Comparison of ENCODE assay signal across 8 mouse cellular contexts in the genomic region with DNA sequence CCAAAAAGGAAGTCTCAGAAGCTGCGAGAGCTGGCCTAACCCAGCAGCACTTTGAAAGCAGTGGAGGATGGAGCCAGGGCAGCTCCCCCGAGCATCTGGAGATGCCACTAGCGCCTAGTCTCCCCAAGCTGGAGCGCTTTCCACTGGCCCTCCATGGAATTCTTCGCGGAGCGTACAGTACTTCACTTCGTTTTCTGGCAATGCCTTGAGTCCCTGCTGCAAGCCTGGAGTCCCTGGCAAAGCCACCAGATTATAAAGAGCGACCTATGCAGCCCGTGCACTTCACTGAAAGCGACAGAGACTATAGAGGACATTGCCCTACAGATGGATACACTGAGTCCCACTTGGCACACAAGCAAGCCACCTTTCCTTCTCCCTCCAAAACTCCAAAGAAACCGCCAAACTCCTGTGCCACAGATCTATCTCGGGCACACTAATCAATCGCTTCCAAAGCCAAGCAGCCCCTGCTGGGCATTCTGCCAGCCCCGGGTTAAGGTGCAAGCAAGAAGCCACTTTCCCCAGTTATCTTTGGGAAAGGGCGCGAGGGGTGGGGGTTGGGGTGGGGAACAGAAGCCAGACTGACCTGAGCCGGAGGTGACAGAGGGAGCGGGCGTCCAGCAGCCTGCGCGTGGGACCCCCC. TPM values are rescaled to one million over a fixed set of nuclear protein-coding genes. Genes with fewer than 3 reads are reported as not detected.
A peak's percentile ranks its signal among the peaks of the same experiment; 100 is the strongest.
DNase-seq lines count a peak whose midpoint lies in the region; ATAC-seq and TF ChIP-seq lines count a peak whose summit lies in the region.

No protein-coding gene starts in this region.

- H3K27me3 ChIP-seq in forebrain, embryonic 15.5 days = peaks cover 31% of the 10 kb centered on the region
- peaks cover 31% of the 10 kb centered on the region for H3K27me3 ChIP-seq in midbrain, embryonic 15.5 days (replicated peaks)

- WGBS in forebrain, embryonic 15.5 days = 1% methylated on average over 22 of the region's 22 CpGs
- WGBS in midbrain, embryonic 15.5 days = under 1% methylated on average over 22 of the region's 22 CpGs

- H3K27ac ChIP-seq in layer of hippocampus, adult 2 months = no peak overlapping the region
- no peak overlapping the region for H3K27ac ChIP-seq in brown adipose tissue, adult 24 weeks (replicated peaks; ENCODE audit: low read depth, low read length)
- no peak overlapping the region for H3K27ac ChIP-seq in forebrain, embryonic 15.5 days (replicated peaks)
- no peak overlapping the region for H3K27ac ChIP-seq in midbrain, embryonic 15.5 days

- H3K4me2 ChIP-seq in forebrain, embryonic 15.5 days (replicated peaks) = peak overlapping the region; percentile 95
- peak overlapping the region; percentile 95 for H3K4me2 ChIP-seq in midbrain, embryonic 15.5 days

- no peaks in the 10 kb centered on the region for H3K36me3 ChIP-seq in forebrain, embryonic 15.5 days
- no peaks in the 10 kb centered on the region for H3K36me3 ChIP-seq in midbrain, embryonic 15.5 days (replicated peaks)

- ATAC-seq in forebrain, embryonic 15.5 days (replicated peaks) = no peak; the same call in 1 of the 2 replicates
- peak; percentile 2; the same call in 1 of the 2 replicates for ATAC-seq in midbrain, embryonic 15.5 days (replicated peaks)
- no peak for ATAC-seq in inflammation-experienced regulatory T-cells, adult 6 months

- H3K4me3 ChIP-seq in layer of hippocampus, adult 2 months = peak overlapping the region; percentile 50
- H3K4me3 ChIP-seq in brown adipose tissue, adult 24 weeks (ENCODE audit: insufficient read depth, low read depth, low read length) = peak overlapping the region; percentile 64
- peak overlapping the region; percentile 44 for H3K4me3 ChIP-seq in forebrain, embryonic 15.5 days
- peak overlapping the region; percentile 54 for H3K4me3 ChIP-seq in midbrain, embryonic 15.5 days

- H3K4me1 ChIP-seq in brown adipose tissue, adult 24 weeks (ENCODE audit: control insufficient read depth, insufficient read depth, insufficient read length, low read length) = peaks cover 19% of the 10 kb centered on the region
- peaks cover 48% of the 10 kb centered on the region for H3K4me1 ChIP-seq in forebrain, embryonic 15.5 days
- peaks cover 55% of the 10 kb centered on the region for H3K4me1 ChIP-seq in midbrain, embryonic 15.5 days

- no peak for TF ChIP-seq CTCF in layer of hippocampus, adult 2 months (conservative IDR thresholded peaks at IDR 0.05)

- no peaks in the 10 kb centered on the region for H3K9me3 ChIP-seq in forebrain, embryonic 15.5 days
- no peaks in the 10 kb centered on the region for H3K9me3 ChIP-seq in midbrain, embryonic 15.5 days

- H3K9ac ChIP-seq in forebrain, embryonic 15.5 days (replicated peaks) = peak overlapping the region; percentile 50
- H3K9ac ChIP-seq in midbrain, embryonic 15.5 days = peak overlapping the region; percentile 47

- DNase-seq in layer of hippocampus, adult 2 months (ENCODE audit: low spot score in 2 of 2) = no peak
- DNase-seq in layer of hippocampus, postnatal 36 days = no peak
- DNase-seq in kidney, postnatal 25 days = peak; percentile 33 to 39
- DNase-seq in layer of hippocampus, adult 9-11 months = no peak

RNA-seq across cellular contexts. Expression of a gene that starts 0.7 kb away (rescaled TPM):
- 1 to 10 TPM; 6.6 to 7.8 TPM for total RNA-seq in layer of hippocampus, adult 2 months (2021)
- total RNA-seq in layer of hippocampus, postnatal 36 days (2021) = 1 to 10 TPM; 6.8 to 8.0 TPM
- polyA plus RNA-seq in brown adipose tissue, adult 24 weeks (2012; ENCODE audit: insufficient read depth, insufficient read length, missing spikeins) = 2.1 and 5.5 TPM in 2 replicates
- 6.1 and 6.4 TPM in 2 replicates for polyA plus RNA-seq in forebrain, embryonic 15.5 days (2015; fragmentation: Nextera tagmentation; extraction: Ambion mirVana)
- polyA plus RNA-seq in midbrain, embryonic 15.5 days (2015; fragmentation: Nextera tagmentation; extraction: Ambion mirVana) = 4.8 and 5.6 TPM in 2 replicates
- under 1 TPM in 1 of 3 experiments, not detected in 2; 0.13 TPM for polyA plus RNA-seq in inflammation-experienced regulatory T-cells, adult 6 months (2017; shearing (Covaris generic))

RNA-seq across cellular contexts. Expression of a gene that starts 41.7 kb away (rescaled TPM):
- total RNA-seq in layer of hippocampus, adult 2 months (2021) = 100 to 1,000 TPM; 305 to 312 TPM
- total RNA-seq in layer of hippocampus, postnatal 36 days (2021) = 100 to 1,000 TPM; 304 to 337 TPM
- 3,082 and 3,212 TPM in 2 replicates for polyA plus RNA-seq in brown adipose tissue, adult 24 weeks (2012; ENCODE audit: insufficient read depth, insufficient read length, missing spikeins)
- polyA plus RNA-seq in forebrain, embryonic 15.5 days (2015; fragmentation: Nextera tagmentation; extraction: Ambion mirVana) = 735 and 754 TPM in 2 replicates
- 735 and 766 TPM in 2 replicates for polyA plus RNA-seq in midbrain, embryonic 15.5 days (2015; fragmentation: Nextera tagmentation; extraction: Ambion mirVana)
- polyA plus RNA-seq in inflammation-experienced regulatory T-cells, adult 6 months (2017; shearing (Covaris generic)) = 100 to 1,000 TPM; 249 to 393 (median 268) TPM

Comparison
In these comparisons a context has a peak if more than half of its experiments do, and no peak if none do; other contexts are left out.
1. DNase-seq: peak in kidney, postnatal 25 days (2 of 2); none in layer of hippocampus, adult 2 months (0 of 2), layer of hippocampus, postnatal 36 days (0 of 2) and layer of hippocampus, adult 9-11 months (single experiment).
2. Peak in every context shown above with its lines, with median percentiles within 50 percentile points of each other: H3K4me3 ChIP-seq.